Mouse (Mus musculus): Measurements from ENCODE around the gene Lbr.

DNA sequence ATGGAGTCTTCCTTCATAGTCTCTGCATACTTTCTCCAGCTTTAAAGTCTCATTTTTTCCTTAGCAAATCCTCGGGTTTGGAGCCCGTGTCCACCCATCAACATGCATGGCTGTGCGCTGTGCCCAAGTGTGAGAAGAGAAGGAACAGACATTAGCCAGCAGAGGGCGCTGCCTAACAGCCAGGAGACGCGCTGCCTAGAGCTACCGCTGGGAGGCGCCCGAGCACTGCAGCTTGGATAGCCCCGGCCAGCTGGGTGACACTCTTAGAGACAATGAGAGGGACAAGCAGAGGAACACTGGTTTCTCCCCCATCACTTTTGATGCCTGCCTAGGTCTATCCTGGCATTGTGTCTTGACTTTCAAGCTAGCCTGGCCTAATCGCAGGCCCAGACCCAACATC, 46.0 kb upstream of the Lbr start:
- TF ChIP-seq HCFC1 (IDR thresholded peaks at IDR 0.05; ENCODE audit: borderline replicate concordance, insufficient read depth, low read length) = peak; percentile 71; the same call in 1 of the 2 replicates
- peak; percentile 99 for TF ChIP-seq ZC3H11A (IDR thresholded peaks at IDR 0.05; ENCODE audit: borderline replicate concordance, low read depth, low read length)
- TF ChIP-seq MAFK (IDR thresholded peaks at IDR 0.05; ENCODE audit: insufficient read depth, low read depth, low read length) = no peak
- no peak for TF ChIP-seq CHD2 (IDR thresholded peaks at IDR 0.05; ENCODE audit: low read depth, low read length)
